Mouse (Mus musculus) embryonic facial prominence, embryonic 10.5 days (tissue): Measurements from ENCODE around the gene Ccdc182. TPM values are rescaled to one million over a fixed set of nuclear protein-coding genes. Genes with fewer than 3 reads are reported as not detected.

Source experiments
- DNase-seq: peaks from one replicate; pipeline ENCODE4 v3.0.0-alpha.2; 2017; ENCODE audit warnings: low spot score
- H3K27ac ChIP-seq: fragments of 300-500 bp; sonication (generic); replicated peaks from 2 replicates; pipeline ENCODE4 v1.5.1; 2016; ENCODE audit warnings: mild to moderate bottlenecking
- H3K27me3 ChIP-seq: fragments of 300-500 bp; sonication (generic); replicated peaks from 2 replicates; pipeline ENCODE4 v1.6.1; 2016; ENCODE audit warnings: low read depth, mild to moderate bottlenecking; ENCODE audit not compliant: poor library complexity, severe bottlenecking
- H3K36me3 ChIP-seq: fragments of 300-500 bp; sonication (generic); replicated peaks from 2 replicates; pipeline ENCODE4 v1.6.1; 2016; ENCODE audit warnings: mild to moderate bottlenecking, moderate library complexity
- H3K4me1 ChIP-seq: fragments of 300-500 bp; sonication (generic); 2 replicates; pipeline ENCODE4 v1.6.1; 2016
- H3K4me3 ChIP-seq: fragments of 300-500 bp; sonication (generic); 2 replicates; pipeline ENCODE4 v1.5.1; 2016; ENCODE audit warnings: mild to moderate bottlenecking, moderate library complexity
- H3K9me3 ChIP-seq: fragments of 300-500 bp; sonication (generic); 2 replicates; pipeline ENCODE4 v1.6.1; 2016; ENCODE audit warnings: mild to moderate bottlenecking
- WGBS: fragments of 180-500 bp; shearing (Covaris S2); methylation state at CpG from one replicate; pipeline ENCODE4 v1.1.7; 2016; 5-methylcytosine and 5-hydroxymethylcytosine counted together
- polyA plus RNA-seq: library from polyadenylated mRNA; unstranded; fragments of >200 nt; fragmentation: Nextera tagmentation; extraction: Ambion mirVana; gene quantifications from 2 replicates; pipeline ENCODE4 v1.2.1, GENCODE M21; 2016

Gene Ccdc182
- polyA plus RNA-seq, 1 experiment from 2014 or later = 1.7 TPM

DNA sequence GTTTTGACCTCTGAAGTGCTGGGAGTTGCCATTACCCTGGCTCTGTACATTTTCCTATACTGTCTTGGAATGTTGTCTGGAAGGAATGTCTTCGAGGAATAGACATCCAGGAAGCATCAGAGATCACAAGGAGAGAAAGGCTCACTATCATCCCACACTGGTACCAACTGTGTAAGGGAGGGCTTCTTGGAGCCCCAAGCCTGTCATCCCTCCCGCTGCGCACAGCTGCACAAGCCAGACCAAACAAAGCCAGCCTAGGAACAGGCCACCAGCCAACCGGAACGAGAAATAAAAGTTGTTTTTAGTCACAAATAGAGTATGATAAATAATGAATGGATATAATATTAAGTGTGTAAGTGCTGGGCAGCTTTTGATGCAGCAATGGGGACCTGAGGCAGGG is 29.0 kb upstream of the Ccdc182 start:
- Histone ChIP-seq H3K27me3 (peaks cover 16% of the 10 kb centered on the region; the same call in 1 of the 2 replicates), H3K9me3 (peaks cover 5% of the 10 kb centered on the region; the same call in 1 of the 2 replicates), H3K4me1 (peaks cover 20% of the 10 kb centered on the region), H3K27ac (no peak overlapping the region), H3K4me3 (no peak overlapping the region), H3K36me3 (peaks cover 1% of the 10 kb centered on the region; the same call in 1 of the 2 replicates)
- DNase-seq = no peak
- WGBS = 83% methylated on average over 5 of the region's 5 CpGs

DNA sequence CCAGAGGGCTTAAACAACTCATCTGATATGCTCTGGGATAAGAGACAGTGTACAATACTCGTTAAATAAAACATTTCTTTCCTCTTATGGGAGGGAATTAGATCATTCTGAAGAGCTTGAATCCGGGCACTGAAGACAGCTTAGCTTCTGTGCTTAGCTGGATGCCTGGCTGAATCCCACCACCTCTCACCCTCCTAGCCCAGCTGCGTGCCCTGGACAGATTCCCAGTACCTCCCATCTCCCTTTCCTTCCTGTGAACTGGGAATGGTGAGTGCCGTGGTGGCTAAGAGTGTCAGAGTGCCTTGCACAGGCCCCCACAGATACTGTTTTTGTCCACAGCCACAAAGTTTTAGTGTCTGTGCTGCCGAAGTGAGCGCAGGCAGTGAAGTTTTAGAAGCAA is 27.5 kb upstream of the Ccdc182 start:
- 76% methylated on average over 6 of the region's 6 CpGs for WGBS
- H3K4me3 ChIP-seq = no peak overlapping the region
- DNase-seq = no peak
- peaks cover 16% of the 10 kb centered on the region; the same call in 1 of the 2 replicates for H3K27me3 ChIP-seq
- H3K9me3 ChIP-seq = 0 out of 2 replicates have a peak, but pooled peaks cover 3% of the 10 kb centered on the region
- peak overlapping the region; percentile 40 for H3K27ac ChIP-seq
- peaks cover 20% of the 10 kb centered on the region for H3K4me1 ChIP-seq
- no peaks in the 10 kb centered on the region for H3K36me3 ChIP-seq

DNA sequence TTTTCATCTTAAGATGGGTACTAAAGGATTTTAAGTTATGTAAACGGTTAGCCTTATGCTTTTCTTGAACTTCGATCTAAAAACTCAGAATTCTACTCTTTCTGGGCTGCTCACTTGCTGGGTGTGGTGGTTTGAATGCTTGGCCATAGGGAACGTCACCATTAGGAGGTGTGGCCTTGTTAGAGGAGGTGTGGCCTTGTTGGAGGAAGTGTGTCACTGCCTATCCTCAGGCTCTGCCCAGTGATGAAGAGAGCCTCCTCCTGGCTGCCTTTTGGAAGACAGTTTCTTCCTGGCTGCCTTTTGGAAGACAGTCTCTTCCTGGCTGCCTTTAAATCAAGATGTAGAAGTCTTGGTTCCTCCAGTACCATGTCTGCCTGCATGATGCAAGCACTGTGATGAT is 22.0 kb upstream of the Ccdc182 start:
- H3K4me3 ChIP-seq = no peak overlapping the region
- no peaks in the 10 kb centered on the region for H3K36me3 ChIP-seq
- no peak for DNase-seq
- peaks cover 33% of the 10 kb centered on the region for H3K27me3 ChIP-seq
- no peak overlapping the region for H3K27ac ChIP-seq
- no peaks in the 10 kb centered on the region for H3K9me3 ChIP-seq
- 65% methylated on average over 3 of the region's 3 CpGs for WGBS
- peaks cover 43% of the 10 kb centered on the region for H3K4me1 ChIP-seq

DNA sequence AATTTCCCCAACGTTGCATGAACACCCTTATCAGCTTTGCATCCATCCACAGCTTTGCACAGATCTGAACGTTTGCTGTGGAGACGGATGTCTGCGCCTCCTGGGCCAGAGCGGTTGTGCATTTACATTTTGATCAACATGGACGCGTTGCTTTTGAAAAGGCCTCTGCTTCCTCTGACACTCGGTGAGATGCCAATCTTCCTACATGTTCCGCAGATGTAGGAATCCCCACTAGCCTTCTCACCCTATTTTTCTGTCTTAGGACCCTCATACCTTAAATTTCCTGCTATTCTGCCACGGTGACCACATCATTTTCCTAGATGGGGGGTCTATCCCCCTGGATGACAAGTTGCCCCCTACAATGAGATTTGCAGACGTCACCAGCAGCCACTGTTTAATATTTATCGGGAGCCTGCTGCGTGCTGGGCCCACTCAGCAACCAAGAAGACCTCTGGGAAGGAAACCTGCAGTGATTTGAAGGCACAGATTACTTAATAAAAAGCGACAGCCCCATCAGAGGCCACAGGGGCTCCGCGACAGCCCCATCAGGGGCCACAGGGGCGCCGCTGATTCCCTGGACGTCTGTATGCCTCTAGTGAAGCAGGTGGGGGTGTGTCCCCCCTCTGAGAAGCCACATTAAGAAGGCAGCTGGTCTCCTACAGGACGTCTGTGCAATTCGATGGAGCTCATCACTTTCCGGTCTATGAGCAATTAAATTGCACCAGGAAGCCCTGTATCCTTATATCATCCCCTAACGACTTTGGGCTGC is 19.6 kb upstream of the Ccdc182 start:
- Histone ChIP-seq H3K36me3 (no peaks in the 10 kb centered on the region), H3K27ac (peak overlapping the region; percentile 86), H3K27me3 (peaks cover 24% of the 10 kb centered on the region), H3K4me3 (peak overlapping the region; percentile 33), H3K4me1 (peaks cover 41% of the 10 kb centered on the region), H3K9me3 (no peaks in the 10 kb centered on the region)
- WGBS = 58% methylated on average over 23 of the region's 23 CpGs
- DNase-seq = no peak

DNA sequence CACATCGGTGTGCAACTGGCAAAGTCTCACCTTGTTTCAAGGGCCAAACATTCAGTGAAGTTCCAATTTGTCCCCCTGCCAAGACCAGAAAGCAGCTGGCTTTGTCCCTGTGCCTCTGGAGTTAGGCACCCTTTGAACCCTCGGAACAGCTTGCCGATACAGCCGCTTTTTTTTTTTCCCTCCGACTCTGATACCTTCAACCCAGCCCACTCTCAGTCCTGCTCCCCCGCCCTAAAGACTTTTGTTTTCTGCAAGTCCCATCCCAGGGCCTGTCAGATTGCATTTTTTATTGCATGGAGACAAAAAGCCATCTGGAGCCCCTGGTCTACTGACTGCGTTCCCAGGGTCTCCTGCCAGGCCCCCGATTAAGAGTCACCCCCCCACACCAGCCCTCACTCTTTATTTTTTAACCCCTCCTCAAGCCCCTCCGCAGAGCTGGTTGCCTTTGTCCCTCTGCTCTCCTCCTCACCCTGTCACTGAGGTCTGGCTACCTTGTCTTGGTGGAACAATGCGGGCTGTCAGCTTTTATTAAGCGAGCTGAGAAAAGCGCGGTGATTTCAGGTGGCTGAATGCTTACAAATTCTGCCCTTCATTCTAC is 18.9 kb upstream of the Ccdc182 start:
- Histone ChIP-seq H3K36me3 (no peaks in the 10 kb centered on the region), H3K27ac (peak overlapping the region; percentile 86), H3K27me3 (peaks cover 22% of the 10 kb centered on the region), H3K4me1 (peaks cover 48% of the 10 kb centered on the region), H3K4me3 (peak overlapping the region; percentile 33), H3K9me3 (no peaks in the 10 kb centered on the region)
- DNase-seq = peak; percentile 53
- 28% methylated on average over 13 of the region's 13 CpGs for WGBS

DNA sequence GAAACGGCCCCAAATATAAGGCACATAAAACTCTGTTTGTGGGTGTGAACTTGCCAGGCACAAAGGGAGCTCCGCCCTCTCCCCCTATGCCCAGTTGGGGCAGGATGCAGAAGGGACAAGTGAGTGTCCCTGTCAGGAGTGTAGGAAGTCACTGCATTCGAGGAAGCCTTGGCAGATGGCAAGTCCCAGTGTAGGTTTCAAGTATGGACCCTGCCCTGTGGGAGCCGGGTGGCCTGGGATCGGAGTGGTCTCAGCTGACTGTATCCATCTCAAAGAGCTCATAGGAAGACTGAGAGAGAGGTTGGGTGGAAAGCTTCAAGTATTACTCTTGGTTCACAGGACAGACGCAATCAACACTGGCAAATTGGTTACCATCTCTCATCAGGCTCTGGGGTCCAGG is 17.9 kb upstream of the Ccdc182 start:
- no peaks in the 10 kb centered on the region for H3K36me3 ChIP-seq
- H3K27ac ChIP-seq = peak overlapping the region; percentile 86
- peaks cover 22% of the 10 kb centered on the region for H3K27me3 ChIP-seq
- H3K4me1 ChIP-seq = peaks cover 55% of the 10 kb centered on the region
- no peak overlapping the region for H3K4me3 ChIP-seq
- H3K9me3 ChIP-seq = no peaks in the 10 kb centered on the region
- WGBS = 76% methylated on average over 6 of the region's 6 CpGs
- DNase-seq = no peak

DNA sequence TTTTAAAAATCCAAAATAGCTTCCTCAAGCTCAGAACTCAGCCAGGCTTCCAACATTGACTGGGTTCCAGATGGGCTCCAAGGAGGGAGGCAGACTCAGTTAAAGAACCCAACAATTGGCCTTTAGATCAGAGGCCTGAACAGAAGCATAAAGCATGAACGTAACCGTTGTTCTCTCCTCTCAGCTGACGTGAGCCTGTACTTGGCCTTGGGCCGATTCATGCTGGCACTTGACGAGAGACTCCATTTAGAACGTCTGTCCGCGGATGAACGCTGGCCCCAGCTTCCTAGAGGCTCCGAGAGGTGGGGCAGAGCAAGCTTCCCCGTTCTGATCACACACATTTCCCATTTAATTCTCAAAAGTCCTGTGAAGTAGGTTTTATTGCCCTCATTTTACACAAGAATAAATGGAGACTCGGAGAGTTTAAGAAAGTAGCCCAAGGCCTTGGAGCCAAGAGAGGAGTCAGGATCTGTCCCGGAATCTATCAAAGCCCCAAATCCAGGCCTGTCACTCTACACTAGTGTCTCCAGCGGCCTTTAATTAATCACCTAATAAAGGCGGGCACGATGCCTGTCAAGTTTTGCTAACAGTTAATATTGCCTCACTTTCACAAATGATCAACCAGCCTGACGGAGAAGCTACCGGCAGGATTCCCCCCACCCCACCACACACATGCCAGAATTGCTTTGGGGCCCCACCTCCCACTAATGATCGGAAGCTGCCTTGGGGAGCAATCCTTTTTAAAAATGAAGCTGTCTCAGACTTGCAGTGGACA is 17.1 kb upstream of the Ccdc182 start:
- Histone ChIP-seq H3K4me3 (no peak overlapping the region), H3K36me3 (no peaks in the 10 kb centered on the region), H3K4me1 (peaks cover 58% of the 10 kb centered on the region), H3K27me3 (peaks cover 22% of the 10 kb centered on the region), H3K27ac (peak overlapping the region; percentile 86), H3K9me3 (no peaks in the 10 kb centered on the region)
- no peak for DNase-seq
- 62% methylated on average over 19 of the region's 19 CpGs for WGBS

DNA sequence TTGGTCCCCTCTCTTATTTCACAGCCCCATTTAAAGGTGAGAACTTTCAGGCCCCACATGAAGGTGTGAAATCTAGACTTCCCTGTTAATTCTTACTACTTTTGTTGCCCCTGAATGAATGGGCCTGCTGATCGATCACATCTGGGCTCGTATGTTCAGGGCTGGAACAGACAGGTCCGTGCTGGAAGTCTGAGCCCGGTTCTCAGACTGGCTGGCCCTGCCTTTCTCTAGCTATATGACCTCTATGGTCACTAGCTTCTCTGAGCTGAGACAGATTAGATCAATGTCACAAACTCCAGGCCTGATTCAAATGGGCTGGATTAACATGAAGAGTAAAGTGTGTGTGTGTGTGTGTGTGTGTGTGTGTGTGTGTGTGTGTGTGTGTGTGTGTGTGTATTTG is 14.9 kb upstream of the Ccdc182 start:
- H3K36me3 ChIP-seq = no peaks in the 10 kb centered on the region
- peaks cover 53% of the 10 kb centered on the region for H3K4me1 ChIP-seq
- WGBS = 52% methylated on average over 4 of the region's 4 CpGs
- peaks cover 20% of the 10 kb centered on the region for H3K27me3 ChIP-seq
- H3K9me3 ChIP-seq = no peaks in the 10 kb centered on the region
- DNase-seq = no peak
- no peak overlapping the region for H3K4me3 ChIP-seq
- H3K27ac ChIP-seq = peak overlapping the region; percentile 79

DNA sequence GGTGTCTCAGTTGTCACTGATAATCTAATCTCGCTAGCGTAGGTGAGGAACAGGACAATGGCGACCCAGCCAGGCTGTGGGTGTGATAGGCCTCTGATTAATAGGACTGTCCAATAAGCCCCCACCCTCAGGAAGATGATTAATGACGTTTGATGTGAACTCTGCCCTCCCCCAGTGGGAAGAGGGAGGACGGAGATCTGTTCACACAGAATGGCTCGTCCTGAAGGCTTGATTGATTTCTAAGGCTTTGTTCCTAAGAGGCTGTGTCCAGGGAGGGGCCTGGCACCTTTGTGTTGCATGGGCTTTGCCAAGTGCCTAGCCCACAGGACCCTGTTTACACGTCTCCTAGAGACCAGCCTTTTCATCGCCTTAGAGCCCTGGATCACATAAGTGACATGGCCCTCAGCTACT is 13.4 kb upstream of the Ccdc182 start:
- peak; percentile 34 for DNase-seq
- H3K27ac ChIP-seq = peak overlapping the region; percentile 48; the same call in 1 of the 2 replicates
- no peak overlapping the region for H3K4me3 ChIP-seq
- 63% methylated on average over 8 of the region's 8 CpGs for WGBS
- no peaks in the 10 kb centered on the region for H3K36me3 ChIP-seq
- H3K4me1 ChIP-seq = peaks cover 38% of the 10 kb centered on the region
- H3K9me3 ChIP-seq = no peaks in the 10 kb centered on the region
- H3K27me3 ChIP-seq = peaks cover 12% of the 10 kb centered on the region; the same call in 1 of the 2 replicates

DNA sequence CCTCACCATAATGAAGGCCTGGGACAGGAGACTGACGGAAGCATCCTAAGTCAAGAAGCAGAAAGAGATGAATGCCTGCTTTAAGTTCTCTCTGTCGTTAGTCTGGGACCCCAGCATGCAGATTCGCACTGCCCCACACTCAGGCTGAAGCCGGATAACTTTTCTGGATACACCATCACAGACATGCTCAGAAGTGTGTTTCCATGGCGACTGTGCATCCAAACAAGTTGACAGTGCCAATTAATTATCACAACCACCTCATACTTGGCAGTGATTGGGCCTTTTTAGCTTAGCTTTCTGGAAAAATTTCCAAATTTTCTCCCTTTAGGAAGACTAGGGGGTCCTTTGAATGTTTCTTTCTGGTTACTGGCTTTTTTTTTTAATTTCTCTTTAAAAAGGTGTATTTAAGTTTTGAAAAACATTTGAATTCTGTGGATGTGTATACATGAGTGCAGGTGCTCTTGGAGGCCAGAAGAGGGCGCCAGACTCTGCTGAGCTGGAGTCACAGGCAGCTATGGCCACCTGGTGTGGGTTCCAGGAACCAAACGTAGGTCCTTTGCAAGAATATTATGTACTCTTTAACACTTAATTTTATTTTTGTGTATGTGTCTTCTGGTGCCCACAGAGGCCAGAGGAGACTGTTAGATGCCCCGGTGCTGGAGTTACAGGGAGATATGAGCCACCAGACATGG is 12.3 kb upstream of the Ccdc182 start:
- Histone ChIP-seq H3K27me3 (0 out of 2 replicates have a peak, but pooled peaks cover 1% of the 10 kb centered on the region), H3K4me3 (no peak overlapping the region), H3K27ac (peak overlapping the region; percentile 48; the same call in 1 of the 2 replicates), H3K4me1 (peaks cover 31% of the 10 kb centered on the region), H3K9me3 (no peaks in the 10 kb centered on the region), H3K36me3 (no peaks in the 10 kb centered on the region)
- no peak for DNase-seq
- WGBS = 77% methylated on average over 8 of the region's 8 CpGs

DNA sequence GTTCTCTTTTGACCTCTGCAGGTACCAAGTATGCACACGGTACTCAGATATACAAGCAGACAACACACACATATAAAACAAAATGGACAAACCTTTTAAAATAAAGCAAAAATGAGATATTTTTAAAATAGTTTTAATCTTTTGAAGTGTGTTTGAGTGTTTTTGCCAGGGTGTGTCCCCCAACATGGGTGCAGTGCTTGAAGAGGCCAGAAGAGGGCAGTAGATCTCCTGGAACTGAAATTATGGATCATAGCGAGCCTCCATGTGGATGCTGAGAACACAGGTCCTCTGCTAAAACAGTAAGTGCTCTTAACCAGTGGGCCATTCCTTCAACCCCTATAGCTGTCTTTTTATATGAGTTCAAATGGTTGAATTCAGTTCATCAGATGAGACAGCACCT is 11.3 kb upstream of the Ccdc182 start:
- DNase-seq = no peak
- WGBS = 95% methylated on average over 2 of the region's 2 CpGs
- no peaks in the 10 kb centered on the region for H3K27me3 ChIP-seq
- H3K4me1 ChIP-seq = peaks cover 26% of the 10 kb centered on the region
- H3K4me3 ChIP-seq = no peak overlapping the region
- H3K36me3 ChIP-seq = no peaks in the 10 kb centered on the region
- H3K27ac ChIP-seq = no peak overlapping the region
- H3K9me3 ChIP-seq = no peaks in the 10 kb centered on the region

DNA sequence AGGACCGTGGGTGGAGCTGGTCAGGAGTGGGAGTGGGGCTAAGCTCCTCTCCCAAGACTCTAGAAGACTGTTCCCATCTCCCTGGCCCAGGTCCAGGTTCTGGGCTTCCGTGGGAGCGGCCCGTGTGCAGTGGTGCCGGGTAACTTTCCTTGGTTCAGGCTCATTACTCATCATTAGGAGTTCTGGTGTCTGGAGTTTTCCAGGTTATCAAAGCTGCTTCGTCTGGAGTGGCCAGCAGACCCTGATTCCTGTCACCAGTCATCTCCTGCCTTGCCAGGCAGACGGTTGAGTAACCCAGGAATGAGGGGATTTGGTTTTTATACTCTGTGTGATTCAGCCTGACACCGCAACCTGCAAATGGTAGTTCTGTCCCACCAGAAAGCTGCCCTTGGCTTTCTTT is 7.8 kb upstream of the Ccdc182 start:
- H3K4me1 ChIP-seq = peaks cover 15% of the 10 kb centered on the region
- no peaks in the 10 kb centered on the region for H3K36me3 ChIP-seq
- H3K4me3 ChIP-seq = no peak overlapping the region
- H3K27ac ChIP-seq = no peak overlapping the region; the same call in 1 of the 2 replicates
- DNase-seq = no peak
- WGBS = 76% methylated on average over 8 of the region's 8 CpGs
- H3K9me3 ChIP-seq = no peaks in the 10 kb centered on the region
- H3K27me3 ChIP-seq = peaks cover 15% of the 10 kb centered on the region
